8 mouse cellular contexts compared by ENCODE assay signal in the genomic region with DNA sequence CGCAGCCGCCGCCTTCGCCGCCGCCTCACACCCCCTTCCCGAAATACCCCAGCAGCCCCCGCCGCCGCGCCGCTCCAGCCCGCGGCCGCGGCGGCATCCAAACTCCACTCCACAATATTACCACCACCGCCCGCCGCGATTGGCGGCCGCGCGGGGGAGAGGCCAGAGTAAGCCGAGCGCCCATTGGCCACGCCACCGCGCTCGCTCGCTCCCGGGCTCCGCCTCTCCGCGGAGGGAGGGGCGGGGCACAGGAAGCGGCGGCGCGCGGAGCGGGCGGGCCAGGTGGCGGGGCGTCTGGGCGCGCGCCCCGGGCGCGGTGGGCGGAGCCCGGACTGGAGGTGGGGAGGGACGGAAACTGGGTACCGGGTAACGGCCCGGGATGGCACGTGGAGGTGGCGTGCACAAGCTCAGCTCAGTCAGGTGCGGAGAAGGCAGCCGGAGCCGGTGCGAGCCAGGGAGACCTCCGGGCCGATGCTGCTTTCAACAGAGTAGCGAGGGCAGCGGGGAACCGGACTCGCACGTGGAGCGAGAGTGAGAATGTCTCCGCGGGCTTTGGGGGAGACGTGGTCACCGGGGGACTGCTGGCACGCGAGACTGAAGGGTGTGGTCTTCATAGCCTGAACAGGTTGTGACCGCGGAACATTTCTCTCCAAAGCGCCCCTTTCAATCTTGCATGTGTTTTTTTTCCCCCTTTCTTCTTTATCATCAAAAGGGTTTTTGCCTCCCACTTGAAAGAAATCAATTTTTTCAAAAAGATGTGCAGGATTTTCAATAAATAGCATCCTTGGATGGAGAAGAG. TPM values are rescaled to one million over a fixed set of nuclear protein-coding genes. Genes with fewer than 3 reads are reported as not detected.
DNase-seq lines count a peak whose midpoint lies in the region; ATAC-seq lines count a peak whose summit lies in the region.

Gene Ankrd28, minus strand, starts transcription at position 81 of the 799 bp plus-strand sequence.

- ATAC-seq in CD4-positive, CD25-positive, alpha-beta regulatory T cell, adult 4 months = peak; percentile 88
- peak; percentile 99 for ATAC-seq in heart, embryonic 14.5 days (ENCODE audit: insufficient number of reproducible peaks, insufficient read depth, low FRiP score, low read depth)
- ATAC-seq in liver, embryonic 13.5 days (ENCODE audit: low read depth) = peak; percentile 97
- ATAC-seq in stomach, embryonic 16.5 days (ENCODE audit: insufficient read depth, low FRiP score) = peak; percentile 99

- H3K4me3 ChIP-seq in heart, embryonic 14.5 days (ENCODE audit: control insufficient read depth in 1 of 2, insufficient read depth in 1 of 2, low read depth in 1 of 2, low read length in 2 of 2) = peak within 1 kb of the TSS; percentile 75 to 95
- peak within 1 kb of the TSS; percentile 87 for H3K4me3 ChIP-seq in liver, embryonic 13.5 days (replicated peaks)
- H3K4me3 ChIP-seq in stomach, embryonic 16.5 days (replicated peaks; ENCODE audit: low read length) = peak within 1 kb of the TSS; percentile 58

- H3K4me2 ChIP-seq in heart, embryonic 14.5 days (ENCODE audit: low read length) = peak within 1 kb of the TSS; percentile 90
- H3K4me2 ChIP-seq in liver, embryonic 13.5 days = peak within 1 kb of the TSS; percentile 96
- peak within 1 kb of the TSS; percentile 87 for H3K4me2 ChIP-seq in stomach, embryonic 16.5 days (ENCODE audit: low read depth, low read length)

- H3K27ac ChIP-seq in heart, embryonic 14.5 days (replicated peaks in 1 of 2; ENCODE audit: control insufficient read depth in 1 of 2, insufficient read depth in 1 of 2, low read depth in 2 of 2, low read length in 2 of 2) = peak within 1 kb of the TSS; percentile 88 to 93
- H3K27ac ChIP-seq in liver, embryonic 13.5 days = peak within 1 kb of the TSS; percentile 85
- peak within 1 kb of the TSS; percentile 91 for H3K27ac ChIP-seq in stomach, embryonic 16.5 days (ENCODE audit: low read length)

- H3K9me3 ChIP-seq in heart, embryonic 14.5 days (ENCODE audit: control insufficient read depth, low read length) = no peaks in the 10 kb centered on the region
- H3K9me3 ChIP-seq in liver, embryonic 13.5 days (replicated peaks) = no peaks in the 10 kb centered on the region
- no peaks in the 10 kb centered on the region for H3K9me3 ChIP-seq in stomach, embryonic 16.5 days (replicated peaks; ENCODE audit: control insufficient read depth, low read length)

- peak; percentile 92 for DNase-seq in c-Kit-negative CD71-positive TER-119-positive erythroid progenitor cells, embryonic 14.5 days (ENCODE audit: low read depth, low spot score)
- DNase-seq in fibroblast of lung, adult 2 months (ENCODE audit: low read depth) = peak; percentile 57
- peak; percentile 98 for DNase-seq in kidney, postnatal 14 days
- peak; percentile 92 for DNase-seq in liver, embryonic 13.5 days
- peak; percentile 92 for DNase-seq in neural tube, embryonic 10.5 days (ENCODE audit: extremely low spot score, low spot score)

- peak within 1 kb of the TSS; percentile 89 for H3K9ac ChIP-seq in heart, embryonic 14.5 days (ENCODE audit: low read length)
- peak within 1 kb of the TSS; percentile 88 for H3K9ac ChIP-seq in liver, embryonic 13.5 days
- H3K9ac ChIP-seq in stomach, embryonic 16.5 days (ENCODE audit: low read length) = peak within 1 kb of the TSS; percentile 92

- WGBS in heart, embryonic 14.5 days = under 1% methylated on average over 71 of the region's 81 CpGs
- WGBS in liver, embryonic 13.5 days (ENCODE audit: insufficient replicate concordance) = under 1% methylated on average over 75 of the region's 81 CpGs
- WGBS in stomach, embryonic 16.5 days = under 1% methylated on average over 80 of the region's 81 CpGs

- H3K4me1 ChIP-seq in heart, embryonic 14.5 days (ENCODE audit: control insufficient read depth in 2 of 2, insufficient read depth in 2 of 2, low read length in 2 of 2) = peaks cover 2 to 15% of the 10 kb centered on the region in 2 experiments; a peak in 2 of 4 replicates
- H3K4me1 ChIP-seq in liver, embryonic 13.5 days (replicated peaks) = peaks cover 26% of the 10 kb centered on the region
- peaks cover 4% of the 10 kb centered on the region for H3K4me1 ChIP-seq in stomach, embryonic 16.5 days (ENCODE audit: control insufficient read depth, insufficient read depth, low read length)

- no peaks in the 10 kb centered on the region for H3K27me3 ChIP-seq in heart, embryonic 14.5 days (ENCODE audit: control insufficient read depth, insufficient read depth, low read length)
- H3K27me3 ChIP-seq in liver, embryonic 13.5 days = no peaks in the 10 kb centered on the region
- no peaks in the 10 kb centered on the region for H3K27me3 ChIP-seq in stomach, embryonic 16.5 days (ENCODE audit: control insufficient read depth, insufficient read depth, low read length)

- no peaks in the 10 kb centered on the region for H3K36me3 ChIP-seq in heart, embryonic 14.5 days (ENCODE audit: control insufficient read depth, insufficient read depth, low read length)
- H3K36me3 ChIP-seq in liver, embryonic 13.5 days = no peaks in the 10 kb centered on the region
- no peaks in the 10 kb centered on the region for H3K36me3 ChIP-seq in stomach, embryonic 16.5 days (ENCODE audit: control insufficient read depth, insufficient read depth, low read length)

RNA-seq across cellular contexts. Expression of gene Ankrd28, which starts in this region (rescaled TPM):
- 1 to 10 TPM; 8.4 to 9.3 TPM for polyA plus RNA-seq in CD4-positive, CD25-positive, alpha-beta regulatory T cell, adult 4 months (2017; shearing (Covaris generic))
- polyA plus RNA-seq in heart, embryonic 14.5 days (2014; fragmentation: Nextera tagmentation; extraction: Ambion mirVana) = 8.0 and 8.9 TPM in 2 replicates
- 3.0 and 4.2 TPM in 2 replicates for polyA plus RNA-seq in liver, embryonic 13.5 days (2015; fragmentation: Nextera tagmentation; extraction: Ambion mirVana)
- 7.2 and 8.4 TPM in 2 replicates for polyA plus RNA-seq in stomach, embryonic 16.5 days (2015; fragmentation: Nextera tagmentation; extraction: Ambion mirVana)

Comparison
In these comparisons a context has a peak if more than half of its experiments do, and no peak if none do; other contexts are left out.
1. Peak in every context shown above with its lines: DNase-seq, ATAC-seq, H3K4me3 ChIP-seq and H3K27ac ChIP-seq.